Mouse (Mus musculus): Measurements from ENCODE around the gene Lrrc8d. TPM values are rescaled to one million over a fixed set of nuclear protein-coding genes. Genes with fewer than 3 reads are reported as not detected.

The Lrrc8d gene
- polyA plus RNA-seq, 1 experiment from 2014 or later = 42.1 TPM

DNA sequence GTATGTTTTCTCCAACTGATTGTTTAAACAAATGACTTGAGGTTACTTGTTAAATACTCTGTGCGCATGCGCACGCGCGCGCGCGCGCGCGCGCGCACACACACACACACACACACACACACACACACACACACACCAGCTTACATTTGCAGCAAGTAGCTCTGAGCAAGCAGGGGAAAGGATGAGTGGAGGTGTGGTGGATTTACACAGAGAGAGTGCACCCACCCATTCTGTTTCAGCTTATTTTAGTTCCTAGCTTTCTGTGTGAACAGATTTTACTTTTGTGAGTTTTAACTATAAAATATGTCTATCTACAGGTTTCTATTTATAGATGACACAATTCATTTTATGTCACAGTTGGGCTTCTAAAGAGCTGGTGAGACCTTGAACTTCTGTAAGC is 84.1 kb downstream of the Lrrc8d start:
- H3K4me1 ChIP-seq (ENCODE audit: control insufficient read depth, insufficient read depth, low read length) = peaks cover 31% of the 10 kb centered on the region
- WGBS = 98% methylated on average over 13 of the region's 13 CpGs
- no peak for ATAC-seq (ENCODE audit: low FRiP score, low TSS enrichment)

GRCm38 (mm10) chr5:105784724-105785123 is 85.0 kb downstream of the Lrrc8d start:
- H3K27ac ChIP-seq (ENCODE audit: low read depth, low read length) = no peak overlapping the region
- 29% methylated on average over 10 of the region's 10 CpGs for WGBS
- peaks cover 38% of the 10 kb centered on the region for H3K4me1 ChIP-seq (ENCODE audit: control insufficient read depth, insufficient read depth, low read length)

More for the DNA sequence above, 84.1 kb downstream of the Lrrc8d start:
- no peaks in the 10 kb centered on the region for H3K27me3 ChIP-seq (ENCODE audit: control insufficient read depth, insufficient read depth, low read length)
- no peak overlapping the region for H3K4me3 ChIP-seq (ENCODE audit: low read length)
- no peak overlapping the region for H3K9ac ChIP-seq (ENCODE audit: low read depth, low read length)
- no peaks in the 10 kb centered on the region for H3K9me3 ChIP-seq (ENCODE audit: control insufficient read depth, low read length)
- no peaks in the 10 kb centered on the region for H3K36me3 ChIP-seq (ENCODE audit: control insufficient read depth, insufficient read depth, low read length)
- no peak overlapping the region for H3K27ac ChIP-seq (ENCODE audit: low read depth, low read length)
- H3K4me2 ChIP-seq (replicated peaks; ENCODE audit: low read depth, low read length) = no peak overlapping the region

GRCm38 (mm10) chr5:105787577-105787976 is 87.8 kb downstream of the Lrrc8d start:
- no peaks in the 10 kb centered on the region for H3K36me3 ChIP-seq (ENCODE audit: control insufficient read depth, insufficient read depth, low read length)
- no peak overlapping the region for H3K9ac ChIP-seq (ENCODE audit: low read depth, low read length)
- no peak for ATAC-seq (ENCODE audit: low FRiP score, low TSS enrichment)
- H3K27me3 ChIP-seq (ENCODE audit: control insufficient read depth, insufficient read depth, low read length) = no peaks in the 10 kb centered on the region
- peaks cover 64% of the 10 kb centered on the region for H3K4me1 ChIP-seq (ENCODE audit: control insufficient read depth, insufficient read depth, low read length)
- no peaks in the 10 kb centered on the region for H3K9me3 ChIP-seq (ENCODE audit: control insufficient read depth, low read length)
- 46% methylated on average over 10 of the region's 10 CpGs for WGBS
- H3K27ac ChIP-seq (ENCODE audit: low read depth, low read length) = peak overlapping the region; percentile 30; the same call in 1 of the 2 replicates
- no peak overlapping the region for H3K4me2 ChIP-seq (replicated peaks; ENCODE audit: low read depth, low read length)
- no peak overlapping the region for H3K4me3 ChIP-seq (ENCODE audit: low read length)

More at GRCm38 (mm10) chr5:105784724-105785123, 85.0 kb downstream of the Lrrc8d start:
- Histone ChIP-seq H3K4me2 (replicated peaks; ENCODE audit: low read depth, low read length) (no peak overlapping the region), H3K27me3 (ENCODE audit: control insufficient read depth, insufficient read depth, low read length) (no peaks in the 10 kb centered on the region), H3K36me3 (ENCODE audit: control insufficient read depth, insufficient read depth, low read length) (no peaks in the 10 kb centered on the region), H3K9ac (ENCODE audit: low read depth, low read length) (no peak overlapping the region), H3K4me3 (ENCODE audit: low read length) (no peak overlapping the region), H3K9me3 (ENCODE audit: control insufficient read depth, low read length) (no peaks in the 10 kb centered on the region)
- ATAC-seq (ENCODE audit: low FRiP score, low TSS enrichment) = peak; percentile 60

GRCm38 (mm10) chr5:105789801-105790200 is 90.0 kb downstream of the Lrrc8d start:
- peaks cover 72% of the 10 kb centered on the region for H3K4me1 ChIP-seq (ENCODE audit: control insufficient read depth, insufficient read depth, low read length)

DNA sequence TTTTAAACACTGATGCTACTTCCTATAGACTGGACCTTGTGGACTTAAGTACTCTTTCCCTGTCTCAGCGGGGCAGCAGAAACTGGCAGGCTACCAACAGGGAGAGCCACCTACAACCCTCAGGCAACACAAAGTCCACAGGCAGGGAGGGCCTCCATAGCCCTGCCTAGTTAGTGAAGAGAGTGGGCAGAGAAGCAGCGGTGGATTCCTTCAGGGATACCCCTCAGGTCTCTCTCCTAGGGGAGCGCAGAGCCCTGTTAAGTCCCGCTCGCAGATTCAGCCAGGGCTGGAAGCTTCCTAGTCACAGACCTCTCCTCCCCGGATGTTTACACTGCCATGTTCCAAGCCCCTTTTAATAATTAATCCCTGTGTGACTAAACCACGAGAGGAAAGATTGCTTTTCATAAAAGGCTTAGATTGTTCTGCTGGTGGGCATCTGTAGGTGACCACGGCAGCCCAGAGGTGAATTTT is 92.6 kb downstream of the Lrrc8d start:
- Histone ChIP-seq H3K4me2 (replicated peaks; ENCODE audit: low read depth, low read length) (peak overlapping the region; percentile 28; the same call in 1 of the 2 replicates), H3K4me1 (ENCODE audit: control insufficient read depth, insufficient read depth, low read length) (peaks cover 61% of the 10 kb centered on the region), H3K9ac (ENCODE audit: low read depth, low read length) (peak overlapping the region; percentile 29; the same call in 1 of the 2 replicates), H3K9me3 (ENCODE audit: control insufficient read depth, low read length) (no peaks in the 10 kb centered on the region), H3K36me3 (ENCODE audit: control insufficient read depth, insufficient read depth, low read length) (no peaks in the 10 kb centered on the region), H3K4me3 (ENCODE audit: low read length) (peak overlapping the region; percentile 7; the same call in 1 of the 2 replicates), H3K27ac (ENCODE audit: low read depth, low read length) (peak overlapping the region; percentile 62), H3K27me3 (ENCODE audit: control insufficient read depth, insufficient read depth, low read length) (no peaks in the 10 kb centered on the region)
- ATAC-seq (ENCODE audit: low FRiP score, low TSS enrichment) = peak; percentile 11; the same call in 1 of the 2 replicates
- WGBS = 39% methylated on average over 8 of the region's 8 CpGs

More at GRCm38 (mm10) chr5:105789801-105790200, 90.0 kb downstream of the Lrrc8d start:
- WGBS = 28% methylated on average over 5 of the region's 5 CpGs
- Histone ChIP-seq H3K9ac (ENCODE audit: low read depth, low read length) (no peak overlapping the region), H3K4me2 (replicated peaks; ENCODE audit: low read depth, low read length) (no peak overlapping the region), H3K4me3 (ENCODE audit: low read length) (no peak overlapping the region), H3K27ac (ENCODE audit: low read depth, low read length) (peak overlapping the region; percentile 47; the same call in 1 of the 2 replicates), H3K36me3 (ENCODE audit: control insufficient read depth, insufficient read depth, low read length) (no peaks in the 10 kb centered on the region), H3K9me3 (ENCODE audit: control insufficient read depth, low read length) (no peaks in the 10 kb centered on the region), H3K27me3 (ENCODE audit: control insufficient read depth, insufficient read depth, low read length) (no peaks in the 10 kb centered on the region)
- no peak for ATAC-seq (ENCODE audit: low FRiP score, low TSS enrichment)

GRCm38 (mm10) chr5:105792853-105793547 is 93.2 kb downstream of the Lrrc8d start:
- H3K4me2 ChIP-seq (replicated peaks; ENCODE audit: low read depth, low read length) = peak overlapping the region; percentile 28; the same call in 1 of the 2 replicates
- H3K9ac ChIP-seq (ENCODE audit: low read depth, low read length) = peak overlapping the region; percentile 29; the same call in 1 of the 2 replicates
- no peaks in the 10 kb centered on the region for H3K27me3 ChIP-seq (ENCODE audit: control insufficient read depth, insufficient read depth, low read length)
- peak overlapping the region; percentile 7; the same call in 1 of the 2 replicates for H3K4me3 ChIP-seq (ENCODE audit: low read length)
- no peaks in the 10 kb centered on the region for H3K36me3 ChIP-seq (ENCODE audit: control insufficient read depth, insufficient read depth, low read length)
- H3K4me1 ChIP-seq (ENCODE audit: control insufficient read depth, insufficient read depth, low read length) = peaks cover 55% of the 10 kb centered on the region
- ATAC-seq (ENCODE audit: low FRiP score, low TSS enrichment) = peak; percentile 83
- no peaks in the 10 kb centered on the region for H3K9me3 ChIP-seq (ENCODE audit: control insufficient read depth, low read length)
- H3K27ac ChIP-seq (ENCODE audit: low read depth, low read length) = peak overlapping the region; percentile 62
- WGBS = 26% methylated on average over 13 of the region's 13 CpGs

DNA sequence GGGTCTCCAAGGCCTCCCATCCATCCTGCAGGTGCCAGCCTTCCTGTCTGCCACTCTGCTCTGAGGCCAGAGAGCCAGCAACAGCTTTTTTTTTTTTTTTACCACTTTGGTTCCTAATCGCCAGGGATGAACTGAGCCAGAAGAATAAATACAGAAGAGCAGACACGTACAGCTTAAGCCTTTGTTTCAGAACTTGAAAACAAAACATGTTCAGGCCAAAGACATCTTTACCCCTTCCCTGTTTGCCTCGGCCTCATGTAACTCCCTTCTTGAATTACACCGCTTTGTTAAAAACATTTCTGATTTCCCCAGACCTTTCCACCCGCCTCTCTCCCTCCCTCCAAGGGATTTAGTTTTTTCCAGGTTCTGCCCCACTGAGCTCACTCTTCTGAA is 93.8 kb downstream of the Lrrc8d start:
- Histone ChIP-seq H3K4me3 (ENCODE audit: low read length) (no peak overlapping the region), H3K4me1 (ENCODE audit: control insufficient read depth, insufficient read depth, low read length) (peaks cover 53% of the 10 kb centered on the region), H3K36me3 (ENCODE audit: control insufficient read depth, insufficient read depth, low read length) (no peaks in the 10 kb centered on the region), H3K9ac (ENCODE audit: low read depth, low read length) (no peak overlapping the region), H3K9me3 (ENCODE audit: control insufficient read depth, low read length) (no peaks in the 10 kb centered on the region), H3K4me2 (replicated peaks; ENCODE audit: low read depth, low read length) (0 out of 2 replicates have a peak overlapping the region, but pooled peaks have one; percentile 2), H3K27ac (ENCODE audit: low read depth, low read length) (peak overlapping the region; percentile 62), H3K27me3 (ENCODE audit: control insufficient read depth, insufficient read depth, low read length) (no peaks in the 10 kb centered on the region)
- WGBS = 26% methylated on average over 5 of the region's 5 CpGs
- ATAC-seq (ENCODE audit: low FRiP score, low TSS enrichment) = 0 out of 2 replicates have a peak, but pooled peaks have one; percentile 0

DNA sequence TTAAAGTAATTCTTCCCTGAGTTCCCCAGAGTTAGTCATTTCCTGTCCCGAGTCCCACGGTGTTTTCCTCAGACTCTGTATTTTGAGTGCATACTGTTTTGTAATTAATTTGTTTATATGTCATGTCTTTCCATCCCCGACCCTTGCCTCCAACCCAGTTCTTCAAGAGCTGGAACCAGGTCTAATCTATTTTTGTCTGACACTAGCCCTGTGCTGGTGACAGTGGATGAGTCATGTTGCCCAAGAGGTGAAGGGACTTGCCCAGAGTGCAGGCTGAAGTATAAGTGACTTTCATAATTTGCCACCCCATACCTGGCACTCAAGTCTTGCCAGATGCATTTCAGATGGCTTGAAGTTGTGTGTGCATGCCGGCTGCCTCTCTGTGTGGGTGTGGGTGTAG is 98.7 kb downstream of the Lrrc8d start:
- Histone ChIP-seq H3K4me1 (ENCODE audit: control insufficient read depth, insufficient read depth, low read length) (peaks cover 40% of the 10 kb centered on the region), H3K4me3 (ENCODE audit: low read length) (no peak overlapping the region), H3K4me2 (replicated peaks; ENCODE audit: low read depth, low read length) (no peak overlapping the region), H3K27ac (ENCODE audit: low read depth, low read length) (no peak overlapping the region), H3K9ac (ENCODE audit: low read depth, low read length) (no peak overlapping the region), H3K9me3 (ENCODE audit: control insufficient read depth, low read length) (no peaks in the 10 kb centered on the region), H3K27me3 (ENCODE audit: control insufficient read depth, insufficient read depth, low read length) (no peaks in the 10 kb centered on the region), H3K36me3 (ENCODE audit: control insufficient read depth, insufficient read depth, low read length) (no peaks in the 10 kb centered on the region)
- WGBS = 75% methylated on average over 4 of the region's 4 CpGs
- ATAC-seq (ENCODE audit: low FRiP score, low TSS enrichment) = no peak

Data from kidney, embryonic 14.5 days (tissue).